Mouse (Mus musculus): ENCODE results near the gene Col16a1. TPM values are rescaled to one million over a fixed set of nuclear protein-coding genes. Genes with fewer than 3 reads are reported as not detected.
A peak's percentile ranks its signal among the peaks of the same experiment; 100 is the strongest.

The Col16a1 gene
- polyA plus RNA-seq (2014; fragmentation: Nextera tagmentation; extraction: Ambion mirVana): 4.3 and 4.4 TPM in 2 replicates

- ATAC-seq (ENCODE audit: low FRiP score, low TSS enrichment) (no peak), DNase-seq (peak; percentile 80)
- Histone ChIP-seq H3K27ac (replicated peaks; ENCODE audit: low read depth, low read length) (0 out of 2 replicates have a peak within 1 kb of the TSS, but pooled peaks have one; percentile 37), H3K36me3 (ENCODE audit: control insufficient read depth, insufficient read depth, low read length) (no peaks in the 10 kb centered on the region), H3K4me1 (ENCODE audit: control insufficient read depth, insufficient read depth, low read length) (peaks cover 15% of the 10 kb centered on the region), H3K4me3 (replicated peaks; ENCODE audit: low read depth, low read length) (peak within 1 kb of the TSS; percentile 30), H3K27me3 (ENCODE audit: control insufficient read depth, insufficient read depth, low read length) (no peaks in the 10 kb centered on the region), H3K9ac (replicated peaks; ENCODE audit: low read length) (peak within 1 kb of the TSS; percentile 46), H3K4me2 (ENCODE audit: low read length) (peak within 1 kb of the TSS; percentile 66), H3K9me3 (ENCODE audit: control insufficient read depth, low read length) (no peaks in the 10 kb centered on the region)
- 3% methylated on average over 46 of the region's 46 CpGs for WGBS
Observed at GRCm38 (mm10) chr4:130047331-130048202, at the start of gene Col16a1. Col16a1 (plus strand) TSS chr4:130047840.

GRCm38 (mm10) chr4:129998124-129998523, 49.5 kb upstream of the Col16a1 start:
- no peak overlapping the region for H3K27ac ChIP-seq (replicated peaks; ENCODE audit: low read depth, low read length)
- ATAC-seq (ENCODE audit: low FRiP score, low TSS enrichment) (no peak), DNase-seq (no peak)
- no peak overlapping the region for H3K9ac ChIP-seq (replicated peaks; ENCODE audit: low read length)
- no peaks in the 10 kb centered on the region for H3K27me3 ChIP-seq (ENCODE audit: control insufficient read depth, insufficient read depth, low read length)
- peaks cover 19% of the 10 kb centered on the region for H3K36me3 ChIP-seq (ENCODE audit: control insufficient read depth, insufficient read depth, low read length)
- 82% methylated on average over 11 of the region's 11 CpGs for WGBS
- no peak overlapping the region for H3K4me2 ChIP-seq (ENCODE audit: low read length)
- no peak overlapping the region for H3K4me3 ChIP-seq (replicated peaks; ENCODE audit: low read depth, low read length)
- peaks cover 27% of the 10 kb centered on the region for H3K4me1 ChIP-seq (ENCODE audit: control insufficient read depth, insufficient read depth, low read length)
- no peaks in the 10 kb centered on the region for H3K9me3 ChIP-seq (ENCODE audit: control insufficient read depth, low read length)

GRCm38 (mm10) chr4:130001710-130002109, 45.9 kb upstream of the Col16a1 start:
- H3K9ac ChIP-seq (replicated peaks; ENCODE audit: low read length): no peak overlapping the region
- no peak overlapping the region for H3K4me3 ChIP-seq (replicated peaks; ENCODE audit: low read depth, low read length)
- H3K27ac ChIP-seq (replicated peaks; ENCODE audit: low read depth, low read length): peak overlapping the region; percentile 41; the same call in 1 of the 2 replicates
- 36% methylated on average over 5 of the region's 5 CpGs for WGBS
- no peak for ATAC-seq (ENCODE audit: low FRiP score, low TSS enrichment)
- H3K9me3 ChIP-seq (ENCODE audit: control insufficient read depth, low read length): no peaks in the 10 kb centered on the region
- DNase-seq: peak; percentile 33
- H3K4me1 ChIP-seq (ENCODE audit: control insufficient read depth, insufficient read depth, low read length): peaks cover 18% of the 10 kb centered on the region
- H3K4me2 ChIP-seq (ENCODE audit: low read length): no peak overlapping the region
- H3K27me3 ChIP-seq (ENCODE audit: control insufficient read depth, insufficient read depth, low read length): no peaks in the 10 kb centered on the region
- H3K36me3 ChIP-seq (ENCODE audit: control insufficient read depth, insufficient read depth, low read length): 0 out of 2 replicates have a peak, but pooled peaks cover 3% of the 10 kb centered on the region

- H3K27ac ChIP-seq (replicated peaks; ENCODE audit: low read depth, low read length): peak overlapping the region; percentile 41; the same call in 1 of the 2 replicates
- ATAC-seq (ENCODE audit: low FRiP score, low TSS enrichment) (no peak), DNase-seq (peak; percentile 55)
- H3K27me3 ChIP-seq (ENCODE audit: control insufficient read depth, insufficient read depth, low read length): no peaks in the 10 kb centered on the region
- peaks cover 18% of the 10 kb centered on the region for H3K4me1 ChIP-seq (ENCODE audit: control insufficient read depth, insufficient read depth, low read length)
- no peak overlapping the region for H3K4me3 ChIP-seq (replicated peaks; ENCODE audit: low read depth, low read length)
- H3K4me2 ChIP-seq (ENCODE audit: low read length): no peak overlapping the region
- no peaks in the 10 kb centered on the region for H3K9me3 ChIP-seq (ENCODE audit: control insufficient read depth, low read length)
- H3K9ac ChIP-seq (replicated peaks; ENCODE audit: low read length): no peak overlapping the region
- H3K36me3 ChIP-seq (ENCODE audit: control insufficient read depth, insufficient read depth, low read length): 0 out of 2 replicates have a peak, but pooled peaks cover 3% of the 10 kb centered on the region
- 63% methylated on average over 10 of the region's 10 CpGs for whole genome bisulfite sequencing
Observed at GRCm38 (mm10) chr4:130002157-130002556, 45.5 kb upstream of the Col16a1 start.

GRCm38 (mm10) chr4:130005593-130005992, 42.0 kb upstream of the Col16a1 start:
- Histone ChIP-seq H3K4me1 (ENCODE audit: control insufficient read depth, insufficient read depth, low read length) (peaks cover 18% of the 10 kb centered on the region), H3K4me3 (replicated peaks; ENCODE audit: low read depth, low read length) (no peak overlapping the region), H3K27me3 (ENCODE audit: control insufficient read depth, insufficient read depth, low read length) (no peaks in the 10 kb centered on the region), H3K27ac (replicated peaks; ENCODE audit: low read depth, low read length) (no peak overlapping the region), H3K9ac (replicated peaks; ENCODE audit: low read length) (no peak overlapping the region), H3K36me3 (ENCODE audit: control insufficient read depth, insufficient read depth, low read length) (peaks cover 20% of the 10 kb centered on the region), H3K4me2 (ENCODE audit: low read length) (no peak overlapping the region), H3K9me3 (ENCODE audit: control insufficient read depth, low read length) (no peaks in the 10 kb centered on the region)
- 63% methylated on average over 9 of the region's 9 CpGs for WGBS
- peak; percentile 26 for DNase-seq
- ATAC-seq (ENCODE audit: low FRiP score, low TSS enrichment): no peak

- WGBS: 31% methylated on average over 25 of the region's 25 CpGs
- no peak overlapping the region for H3K9ac ChIP-seq (replicated peaks; ENCODE audit: low read length)
Observed at GRCm38 (mm10) chr4:130006533-130006932, 41.1 kb upstream of the Col16a1 start.

GRCm38 (mm10) chr4:130009043-130009442, 38.6 kb upstream of the Col16a1 start:
- Histone ChIP-seq H3K4me3 (replicated peaks; ENCODE audit: low read depth, low read length) (no peak overlapping the region), H3K4me1 (ENCODE audit: control insufficient read depth, insufficient read depth, low read length) (0 out of 2 replicates have a peak, but pooled peaks cover 3% of the 10 kb centered on the region), H3K4me2 (ENCODE audit: low read length) (no peak overlapping the region), H3K27ac (replicated peaks; ENCODE audit: low read depth, low read length) (no peak overlapping the region), H3K36me3 (ENCODE audit: control insufficient read depth, insufficient read depth, low read length) (peaks cover 40% of the 10 kb centered on the region), H3K9ac (replicated peaks; ENCODE audit: low read length) (no peak overlapping the region), H3K27me3 (ENCODE audit: control insufficient read depth, insufficient read depth, low read length) (no peaks in the 10 kb centered on the region), H3K9me3 (ENCODE audit: control insufficient read depth, low read length) (no peaks in the 10 kb centered on the region)
- ATAC-seq (ENCODE audit: low FRiP score, low TSS enrichment): no peak
- no peak for DNase-seq
- WGBS: 84% methylated on average over 14 of the region's 14 CpGs

More at GRCm38 (mm10) chr4:130006533-130006932, 41.1 kb upstream of the Col16a1 start:
- Histone ChIP-seq H3K4me3 (replicated peaks; ENCODE audit: low read depth, low read length) (no peak overlapping the region), H3K4me2 (ENCODE audit: low read length) (peak overlapping the region; percentile 43), H3K4me1 (ENCODE audit: control insufficient read depth, insufficient read depth, low read length) (peaks cover 9% of the 10 kb centered on the region), H3K27ac (replicated peaks; ENCODE audit: low read depth, low read length) (no peak overlapping the region), H3K36me3 (ENCODE audit: control insufficient read depth, insufficient read depth, low read length) (peaks cover 28% of the 10 kb centered on the region), H3K27me3 (ENCODE audit: control insufficient read depth, insufficient read depth, low read length) (no peaks in the 10 kb centered on the region), H3K9me3 (ENCODE audit: control insufficient read depth, low read length) (no peaks in the 10 kb centered on the region)
- ATAC-seq (ENCODE audit: low FRiP score, low TSS enrichment) (no peak), DNase-seq (peak; percentile 22)

- WGBS: 94% methylated on average over 4 of the region's 4 CpGs
- Histone ChIP-seq H3K4me2 (ENCODE audit: low read length) (no peak overlapping the region), H3K27ac (replicated peaks; ENCODE audit: low read depth, low read length) (no peak overlapping the region), H3K27me3 (ENCODE audit: control insufficient read depth, insufficient read depth, low read length) (no peaks in the 10 kb centered on the region), H3K9me3 (ENCODE audit: control insufficient read depth, low read length) (no peaks in the 10 kb centered on the region), H3K4me1 (ENCODE audit: control insufficient read depth, insufficient read depth, low read length) (peaks cover 9% of the 10 kb centered on the region; the same call in 1 of the 2 replicates), H3K4me3 (replicated peaks; ENCODE audit: low read depth, low read length) (no peak overlapping the region), H3K9ac (replicated peaks; ENCODE audit: low read length) (no peak overlapping the region), H3K36me3 (ENCODE audit: control insufficient read depth, insufficient read depth, low read length) (peaks cover 40% of the 10 kb centered on the region)
- no peak for ATAC-seq (ENCODE audit: low FRiP score, low TSS enrichment)
- DNase-seq: no peak
Observed at GRCm38 (mm10) chr4:130010723-130011122, 36.9 kb upstream of the Col16a1 start.
